Mouse (Mus musculus): ENCODE data around the gene Polr3a.

Polr3a gene

DNA sequence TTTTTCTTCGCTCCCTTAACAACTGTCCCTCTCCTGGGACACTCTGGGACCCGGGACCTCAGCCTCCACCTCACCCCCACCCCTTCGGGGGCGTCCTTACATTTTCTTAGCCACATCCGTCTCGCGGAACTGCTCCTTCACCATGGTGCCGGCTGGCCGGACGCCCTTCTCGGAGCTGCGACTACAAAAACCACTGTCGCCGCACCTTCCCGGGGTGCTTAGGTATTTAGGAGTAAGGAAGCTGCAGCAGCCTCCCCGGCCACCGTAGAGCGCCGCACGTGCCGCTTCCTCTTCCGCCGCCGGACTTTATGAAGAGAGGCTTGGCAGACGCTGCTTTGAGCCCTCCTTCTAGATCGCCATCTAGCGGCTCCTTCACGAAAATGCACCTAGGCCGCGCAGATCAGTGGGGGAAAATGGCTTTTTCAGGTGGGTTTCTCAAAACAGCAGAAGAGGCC lies at the start of gene Polr3a, which contains the start of gene Rps24:
Gene Polr3a, minus strand, starts transcription at position 286 of the 455 bp plus-strand sequence.
Gene Rps24, plus strand, starts transcription at position 353 of the 455 bp plus-strand sequence.
- DNase-seq (ENCODE audit: low read depth, low spot score), result peak; percentile 95

DNA sequence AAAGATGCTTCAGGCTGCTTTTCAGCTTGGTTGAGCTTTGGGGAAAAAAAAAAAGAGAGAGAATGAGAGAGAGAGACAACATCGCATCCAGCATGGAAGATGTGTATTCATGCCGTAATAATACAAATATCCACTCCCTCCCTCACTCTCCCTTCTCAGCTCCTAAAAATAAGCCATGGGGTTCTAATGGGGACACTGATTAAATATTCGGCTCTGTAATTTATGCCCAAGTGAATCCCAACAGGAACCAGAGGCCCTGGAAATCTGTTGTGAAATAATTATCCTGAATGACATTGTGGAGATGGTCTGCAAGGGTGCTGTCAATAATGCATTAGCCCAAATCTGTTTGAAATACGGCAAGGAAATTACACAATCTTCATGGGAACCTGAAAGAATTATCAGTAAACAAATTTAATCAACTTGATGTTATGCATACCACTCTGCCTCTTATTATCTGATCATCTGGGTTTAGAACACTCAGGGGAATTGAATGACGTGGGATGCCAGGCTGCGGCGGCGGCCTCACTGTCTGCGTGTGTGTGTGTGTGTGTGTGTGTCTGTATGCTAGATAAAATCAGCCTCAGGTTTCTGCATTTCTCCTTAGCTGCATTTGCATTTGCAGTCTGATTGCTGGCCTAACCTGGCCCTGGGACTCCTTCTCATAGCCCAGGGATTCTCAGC lies 48.1 kb upstream of the Polr3a start:
- peak; percentile 5 for DNase-seq (ENCODE audit: low read depth, low spot score)

DNA sequence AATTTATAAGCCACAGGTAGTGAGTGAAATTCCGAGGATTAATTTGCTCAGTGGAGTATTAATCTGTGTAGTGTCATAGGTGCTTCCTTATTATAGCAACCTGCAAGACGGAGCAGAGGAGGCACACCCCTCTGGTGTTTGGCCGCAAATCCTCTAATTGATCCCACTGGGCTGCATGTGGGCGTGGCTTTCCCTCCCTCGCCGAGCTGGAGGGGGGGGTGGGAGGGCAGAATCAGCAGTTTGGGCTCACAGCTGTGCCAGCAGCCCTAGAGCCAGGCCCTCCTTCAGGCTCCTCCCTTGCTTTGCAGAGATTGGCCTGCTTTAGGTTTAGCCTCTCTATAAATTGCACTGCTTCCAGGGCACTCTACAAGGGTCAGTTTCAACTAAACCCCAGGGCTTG lies 43.4 kb upstream of the Polr3a start:
- DNase-seq (ENCODE audit: low read depth, low spot score), result no peak

DNA sequence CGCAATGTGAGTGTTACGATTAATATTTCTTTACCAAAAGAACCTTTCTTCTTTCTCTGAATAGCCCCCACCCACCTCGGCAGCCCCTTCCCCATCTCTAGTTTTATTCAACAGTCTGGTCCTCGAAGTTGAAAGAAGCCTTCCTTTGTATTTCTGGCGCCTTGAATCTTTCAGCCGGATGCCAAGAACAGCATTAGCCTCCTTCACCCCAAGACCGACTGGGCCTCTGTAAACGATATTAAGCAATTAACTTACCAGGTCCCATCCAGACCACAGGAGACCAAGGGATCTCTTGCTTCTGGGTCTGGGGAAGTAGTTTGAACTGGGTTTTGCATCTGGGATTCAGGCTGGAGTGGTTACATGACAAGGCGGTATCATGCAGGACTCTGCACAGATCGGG lies 39.6 kb upstream of the Polr3a start:
- DNase-seq (ENCODE audit: low read depth, low spot score), result no peak

DNA sequence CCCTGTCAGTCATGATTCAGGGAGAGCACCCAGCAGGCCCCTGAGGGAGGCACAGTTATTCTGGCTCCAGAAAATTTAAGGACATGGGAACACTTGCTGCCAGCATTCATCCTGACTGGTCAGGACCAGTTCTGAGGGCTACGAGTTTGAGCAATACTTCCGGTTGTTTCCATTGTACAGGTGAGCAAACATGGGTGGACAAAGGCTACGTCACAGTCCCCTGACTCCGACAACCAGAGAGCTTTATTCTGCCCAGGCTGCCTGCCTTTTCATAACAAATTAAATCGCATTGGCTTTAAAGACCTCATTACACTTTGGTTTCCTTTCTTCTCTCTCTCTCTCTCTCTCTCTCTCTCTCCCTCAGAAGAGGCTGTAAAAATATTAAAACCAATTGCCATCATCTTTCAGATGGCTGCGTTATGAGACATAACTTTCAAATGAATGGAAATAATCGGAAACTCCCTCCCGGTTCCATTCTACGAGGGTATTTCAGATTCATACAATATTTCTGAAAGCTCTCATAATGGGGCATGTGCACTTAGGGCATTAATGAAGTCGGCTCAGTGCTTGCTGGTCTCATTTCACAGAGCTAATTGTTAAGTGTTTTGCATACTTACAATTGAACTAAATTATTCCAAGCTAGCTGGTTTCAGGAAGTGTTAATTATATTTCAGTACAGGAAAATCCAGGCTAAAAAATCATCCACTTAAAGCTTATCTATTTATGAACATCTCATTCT lies 39.0 kb upstream of the Polr3a start:
- no peak for DNase-seq (ENCODE audit: low read depth, low spot score)

DNA sequence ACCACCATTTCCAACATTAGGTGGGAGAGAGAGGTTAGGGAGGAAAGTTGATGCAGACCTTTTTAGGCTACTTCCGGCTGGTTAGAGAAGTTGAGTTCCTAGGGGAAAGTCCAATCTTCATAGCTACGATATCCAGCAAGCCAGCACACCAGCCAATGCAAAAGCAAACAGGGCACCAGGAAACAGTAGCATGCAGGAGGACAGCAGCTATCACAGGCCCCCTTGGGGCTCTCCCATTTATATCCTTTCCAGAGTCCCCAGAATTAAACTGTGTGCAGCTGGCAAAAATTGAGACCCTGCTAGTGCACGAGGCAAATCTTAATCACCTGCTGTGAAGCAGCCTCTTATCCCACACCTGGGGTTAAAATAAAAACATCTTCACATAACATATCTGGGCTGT lies 38.3 kb upstream of the Polr3a start:
- no peak for DNase-seq (ENCODE audit: low read depth, low spot score)

DNA sequence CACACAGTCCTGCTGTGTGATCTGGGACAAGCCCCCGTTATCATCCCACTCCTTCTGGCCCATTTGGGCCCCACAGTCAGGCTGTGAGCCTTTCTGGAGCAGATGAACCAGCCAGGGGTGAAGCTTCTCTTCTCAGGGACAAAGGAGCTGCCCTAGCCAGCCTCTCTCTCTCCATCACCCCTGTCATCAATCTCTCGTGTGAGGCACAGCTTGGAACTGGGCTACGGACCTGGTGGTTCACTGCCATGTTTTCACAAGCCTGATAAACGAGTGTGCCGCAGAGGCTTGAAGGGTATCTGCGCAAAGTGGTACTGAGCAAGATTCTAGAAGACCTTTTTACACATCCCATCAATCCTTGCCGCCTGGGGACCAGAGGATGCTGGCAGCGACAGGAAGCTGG lies 34.7 kb upstream of the Polr3a start:
- DNase-seq (ENCODE audit: low read depth, low spot score), result no peak

DNA sequence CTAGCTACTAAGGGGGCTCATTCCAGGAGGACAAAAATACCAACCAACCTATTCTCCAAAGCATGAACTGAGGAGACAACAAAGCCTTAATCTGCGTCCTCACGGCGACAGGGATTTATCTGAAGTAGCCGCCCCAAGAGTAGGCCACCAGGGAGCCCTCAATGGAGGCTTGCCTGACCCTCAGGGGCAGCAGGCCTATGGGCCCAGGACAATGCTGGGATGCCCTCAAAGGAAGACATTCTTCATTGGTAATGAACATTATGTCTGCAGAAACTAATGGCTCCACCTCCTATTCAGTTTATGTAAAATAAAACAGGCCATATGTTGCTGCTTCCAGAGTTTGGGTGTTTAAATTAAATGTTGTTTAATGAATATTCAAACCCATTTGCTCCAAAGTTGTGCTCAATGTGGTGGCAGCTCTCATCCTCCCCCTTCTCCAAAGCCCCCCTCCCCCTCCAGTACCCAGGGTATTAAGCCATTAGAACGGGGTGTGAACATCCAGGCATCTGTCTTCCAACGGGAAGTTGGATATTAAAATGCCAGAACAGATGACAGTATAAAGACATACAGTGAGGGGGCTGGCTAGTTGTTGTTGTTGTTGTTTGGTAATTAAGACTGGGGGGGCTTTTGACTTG lies 25.8 kb upstream of the Polr3a start:
- DNase-seq (ENCODE audit: low read depth, low spot score), result no peak

DNA sequence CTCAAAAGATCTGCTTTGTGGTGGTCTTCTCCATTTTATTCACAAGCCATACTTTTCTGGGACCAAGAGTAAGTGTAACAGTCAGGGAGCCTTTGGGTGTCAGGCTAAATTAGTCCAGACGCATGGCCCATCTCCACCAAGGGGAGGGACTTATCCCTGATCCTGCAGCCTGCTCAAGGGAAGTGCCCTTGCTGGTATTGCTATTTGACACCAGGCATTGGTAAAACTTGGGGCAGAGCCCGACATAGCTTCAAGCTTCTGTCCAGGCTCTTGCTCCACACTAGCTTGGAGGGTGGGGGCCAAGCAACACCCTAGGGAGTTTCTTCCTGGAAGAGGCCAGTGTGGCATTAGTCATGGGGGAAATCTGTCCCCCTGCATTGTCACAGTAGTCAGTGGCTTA lies 23.8 kb upstream of the Polr3a start:
- DNase-seq (ENCODE audit: low read depth, low spot score), result no peak

DNA sequence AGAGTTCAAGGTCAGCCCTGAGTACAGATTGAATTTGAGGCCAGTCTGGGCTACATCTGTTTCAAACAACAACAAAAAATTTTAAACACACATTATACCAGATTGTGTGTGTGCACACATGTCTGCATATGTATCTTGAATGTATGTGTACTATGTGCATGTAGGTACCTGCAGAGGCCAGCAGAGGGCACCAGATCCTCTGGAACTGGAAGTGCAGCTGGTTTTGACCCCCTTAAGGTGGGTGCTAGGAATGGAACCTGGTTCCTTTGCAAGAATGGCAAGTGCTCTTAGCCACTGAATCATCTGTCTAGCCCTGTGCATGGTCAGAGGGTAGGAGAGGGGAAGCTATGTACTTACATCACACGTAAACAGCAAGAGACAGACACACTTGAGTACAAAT lies 23.4 kb upstream of the Polr3a start:
- no peak for DNase-seq (ENCODE audit: low read depth, low spot score)

DNA sequence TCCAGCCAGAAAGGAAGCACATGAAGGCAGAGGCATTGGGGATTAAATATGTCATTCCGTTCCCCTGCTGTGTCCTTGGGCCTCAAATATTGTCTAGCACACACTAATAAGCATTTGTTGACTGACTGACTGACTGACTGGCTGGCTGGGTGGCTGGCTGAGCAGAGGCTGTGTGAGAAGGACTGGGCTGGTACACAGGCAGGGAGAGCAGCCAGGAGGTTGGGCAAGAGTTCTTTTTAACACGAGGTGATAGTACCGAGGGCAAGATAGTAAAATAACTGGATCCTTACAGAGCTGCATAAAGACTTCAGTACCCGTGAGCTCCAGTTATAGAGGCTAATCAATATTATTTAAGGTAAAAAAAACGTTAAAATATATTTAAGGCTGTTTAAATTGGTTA lies 22.7 kb upstream of the Polr3a start:
- DNase-seq (ENCODE audit: low read depth, low spot score), result no peak

DNA sequence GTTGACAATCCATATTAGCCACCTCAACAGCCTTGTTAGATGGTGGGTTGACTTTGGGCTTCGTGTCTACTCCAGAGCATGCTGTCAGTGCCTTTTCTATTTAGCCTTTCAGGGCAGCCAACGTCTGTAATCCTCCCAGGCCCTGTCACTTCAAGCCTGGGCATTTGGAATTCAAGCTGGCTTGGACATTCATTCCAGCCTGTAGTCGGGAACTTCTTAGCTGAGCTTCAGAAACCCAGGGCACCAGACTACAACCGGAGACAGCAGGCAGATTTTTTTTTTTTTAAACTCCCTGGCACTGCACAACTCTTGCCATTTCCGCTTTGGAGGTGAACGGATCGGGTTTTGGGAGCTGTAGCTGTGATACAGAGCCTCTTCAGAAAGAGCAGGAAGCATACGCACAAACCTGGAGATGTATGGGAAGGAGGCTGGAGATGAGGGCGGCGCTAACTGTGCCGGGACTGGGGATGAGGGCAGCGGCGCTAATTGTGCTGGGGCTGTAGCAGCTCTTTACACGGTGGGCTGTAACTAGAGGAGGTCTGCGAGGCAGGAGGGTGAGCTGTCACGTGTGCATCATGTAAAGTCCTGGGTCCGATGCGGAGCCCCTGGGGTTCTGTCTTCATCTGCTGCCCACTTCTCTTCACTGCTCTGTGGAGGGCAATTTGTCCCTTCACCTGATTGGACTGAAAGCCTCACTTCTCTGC lies 21.4 kb upstream of the Polr3a start:
- no peak for DNase-seq (ENCODE audit: low read depth, low spot score)

DNA sequence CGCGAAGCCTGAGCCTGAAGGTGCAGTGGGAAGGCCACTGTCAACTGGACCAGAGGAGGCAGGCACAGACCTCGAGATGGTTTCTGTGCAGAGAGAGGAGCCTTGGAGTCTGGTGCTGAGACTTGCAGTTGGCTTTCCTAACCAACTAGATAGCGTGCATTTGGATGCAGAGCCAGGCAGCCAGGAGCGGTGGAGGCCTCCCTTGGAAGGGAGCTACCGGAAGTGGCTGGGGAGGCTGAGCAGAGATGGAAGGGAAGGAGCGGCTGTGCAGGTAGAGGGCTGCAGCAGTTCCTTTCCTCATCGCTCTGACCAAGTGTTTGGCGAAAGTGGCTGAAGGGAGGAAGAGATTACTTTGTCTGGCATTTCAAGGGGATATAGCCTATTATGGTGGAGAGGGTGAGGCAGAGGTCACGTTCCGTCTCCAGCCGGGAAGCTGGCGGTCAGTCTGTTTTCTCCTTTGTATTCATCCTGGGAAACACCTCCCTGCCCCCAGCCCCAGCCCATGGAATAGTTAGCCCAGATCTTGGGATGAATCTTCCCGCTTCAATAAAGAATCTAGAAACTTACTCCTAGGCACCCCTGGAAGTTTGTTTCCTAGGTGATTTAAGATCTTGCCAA lies 20.7 kb upstream of the Polr3a start:
- no peak for DNase-seq (ENCODE audit: low read depth, low spot score)

DNA sequence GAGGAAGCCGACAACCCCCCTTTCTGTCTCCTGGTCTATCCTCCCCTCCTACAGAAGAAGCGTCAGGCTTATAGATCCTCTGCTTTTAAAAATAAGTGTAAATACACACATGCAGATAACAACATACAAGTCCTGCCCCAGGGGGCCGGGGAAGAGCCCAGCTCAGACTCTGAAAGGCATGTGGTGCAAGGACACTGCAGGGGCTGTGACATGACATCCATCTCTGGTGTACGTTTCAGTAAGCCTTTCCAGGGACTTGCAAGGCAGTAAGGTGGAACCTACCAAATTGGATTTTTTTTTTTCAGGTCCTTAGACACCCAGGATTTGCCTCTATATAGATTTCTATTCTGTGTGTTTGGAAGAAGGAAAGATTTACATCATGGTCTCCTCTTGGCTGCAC lies 14.4 kb upstream of the Polr3a start:
- no peak for DNase-seq (ENCODE audit: low read depth, low spot score)

DNA sequence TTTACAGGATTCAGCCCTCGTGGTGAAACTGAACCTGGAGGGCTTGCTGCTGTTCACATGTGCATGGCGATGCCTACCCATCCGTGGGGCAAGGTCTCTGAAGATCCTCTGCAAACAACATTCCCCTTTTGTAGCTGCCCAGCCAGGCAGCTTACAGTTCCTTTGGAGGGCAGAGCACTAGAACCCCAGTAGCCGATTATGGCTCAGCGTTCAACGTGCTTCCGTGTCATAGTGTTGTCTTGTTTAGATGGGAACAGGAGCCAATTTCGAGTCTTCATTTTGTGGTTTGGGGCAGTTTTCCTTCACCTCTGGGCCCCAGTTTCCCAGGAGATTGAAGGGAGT lies 14.0 kb upstream of the Polr3a start:
- DNase-seq (ENCODE audit: low read depth, low spot score), result no peak

DNA sequence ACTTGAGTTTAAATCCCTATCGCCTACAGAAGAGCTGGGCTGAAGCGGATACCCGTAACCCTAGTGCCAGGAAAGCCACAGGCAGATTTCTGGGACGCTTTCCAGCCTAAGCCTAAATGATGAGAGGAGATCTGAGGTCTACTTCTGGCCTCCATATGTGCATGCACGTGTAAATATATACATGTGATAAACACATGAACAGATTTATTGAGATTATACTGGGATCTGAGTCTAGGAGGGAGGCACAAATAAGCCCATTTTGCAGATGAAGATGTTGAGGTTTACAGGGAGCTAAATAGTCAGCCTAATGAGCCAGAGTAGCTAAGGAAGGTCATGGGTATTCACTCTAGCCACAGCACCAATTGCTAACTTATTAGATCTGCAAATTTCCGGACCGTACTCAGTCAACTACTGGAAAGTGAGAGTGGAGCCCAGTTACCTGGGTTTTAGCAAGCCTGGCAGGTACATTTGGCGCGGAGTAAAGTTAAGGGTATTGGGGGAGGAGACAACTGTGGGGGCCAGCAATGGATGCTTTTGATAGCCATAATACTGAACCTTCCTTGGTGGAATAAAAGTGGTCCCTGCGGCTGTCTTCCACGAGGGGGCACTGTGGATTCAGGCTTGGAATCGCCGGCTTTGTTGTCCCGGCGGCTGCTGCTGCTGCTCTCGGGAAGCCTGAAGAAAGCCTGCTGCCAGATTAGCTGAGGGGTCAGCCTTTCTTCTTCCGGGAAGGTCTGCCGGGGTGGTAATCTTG lies 13.4 kb upstream of the Polr3a start:
- DNase-seq (ENCODE audit: low read depth, low spot score), result peak; percentile 39

DNA sequence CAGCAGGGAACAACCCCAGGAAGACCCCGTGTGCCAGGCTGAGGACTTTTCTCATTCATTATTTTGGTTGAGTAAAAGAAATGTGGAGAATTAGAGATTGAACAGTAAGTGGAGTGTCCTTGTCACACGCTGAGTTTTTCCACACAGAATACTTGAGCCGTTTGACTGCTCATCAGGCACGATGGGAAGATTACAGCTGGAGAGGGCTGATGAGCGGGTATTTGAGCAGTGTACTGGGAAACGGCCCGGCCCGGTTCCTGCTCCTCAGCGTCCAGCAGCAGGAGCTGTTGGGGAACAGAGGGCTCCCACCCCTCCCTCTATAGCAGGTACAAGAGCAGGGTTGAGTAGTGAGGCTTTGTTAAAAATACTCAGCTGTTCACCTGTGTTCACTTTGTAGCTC lies 12.6 kb upstream of the Polr3a start:
- DNase-seq (ENCODE audit: low read depth, low spot score), result no peak

DNA sequence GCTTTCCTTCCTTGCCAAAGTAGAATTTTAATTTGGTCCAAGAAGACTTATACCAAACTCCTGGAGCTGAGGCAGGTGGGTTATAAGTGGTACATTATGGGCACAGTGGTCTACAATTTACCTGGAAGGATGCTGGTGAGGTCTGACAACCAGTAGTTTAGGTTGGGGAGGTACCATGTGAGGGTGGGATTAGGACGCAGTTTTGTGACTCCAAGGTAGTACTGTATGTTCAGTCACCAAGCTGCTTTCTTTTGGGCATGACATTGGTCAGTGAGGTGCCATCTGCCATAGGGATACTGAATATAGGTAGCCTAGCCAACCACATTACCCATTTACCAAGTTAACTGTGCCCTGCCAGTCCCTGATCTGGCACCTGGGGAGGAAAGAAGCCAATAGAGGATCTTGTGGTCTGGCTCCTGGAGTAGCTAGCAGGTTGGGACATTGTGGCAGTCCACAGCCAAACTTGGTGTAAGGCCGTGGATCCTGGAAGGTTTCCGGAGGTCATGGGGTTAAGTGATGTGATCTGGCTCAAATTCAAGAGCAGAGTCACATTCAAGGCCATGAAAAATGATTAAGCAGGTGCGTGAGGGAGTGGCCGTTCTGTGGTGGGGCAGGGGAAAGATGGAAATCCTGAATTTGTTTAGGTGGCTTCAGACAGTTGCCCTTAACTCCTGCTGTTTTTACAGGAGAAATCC lies 11.8 kb upstream of the Polr3a start:
- DNase-seq (ENCODE audit: low read depth, low spot score), result no peak

DNA sequence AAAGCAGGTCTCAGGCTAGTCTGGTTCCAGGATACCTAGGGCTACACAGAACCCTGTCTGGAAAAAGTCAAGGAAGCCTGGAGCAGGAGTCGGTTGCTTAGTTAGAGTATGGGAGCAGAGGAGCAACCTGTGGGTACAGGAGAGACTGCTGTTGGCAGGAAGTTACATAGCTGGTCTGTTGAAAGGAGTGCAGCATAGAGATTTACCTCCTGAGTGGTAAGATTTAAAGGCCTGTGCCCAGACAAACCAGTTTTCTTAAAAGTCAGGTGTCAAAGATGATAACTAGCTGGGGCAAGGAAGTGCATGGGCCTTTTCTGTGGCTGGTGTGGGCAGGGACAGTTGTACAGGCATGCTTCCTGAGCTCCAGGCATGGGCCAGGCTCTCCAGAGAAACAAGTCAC lies 10.6 kb upstream of the Polr3a start:
- DNase-seq (ENCODE audit: low read depth, low spot score), result no peak

DNA sequence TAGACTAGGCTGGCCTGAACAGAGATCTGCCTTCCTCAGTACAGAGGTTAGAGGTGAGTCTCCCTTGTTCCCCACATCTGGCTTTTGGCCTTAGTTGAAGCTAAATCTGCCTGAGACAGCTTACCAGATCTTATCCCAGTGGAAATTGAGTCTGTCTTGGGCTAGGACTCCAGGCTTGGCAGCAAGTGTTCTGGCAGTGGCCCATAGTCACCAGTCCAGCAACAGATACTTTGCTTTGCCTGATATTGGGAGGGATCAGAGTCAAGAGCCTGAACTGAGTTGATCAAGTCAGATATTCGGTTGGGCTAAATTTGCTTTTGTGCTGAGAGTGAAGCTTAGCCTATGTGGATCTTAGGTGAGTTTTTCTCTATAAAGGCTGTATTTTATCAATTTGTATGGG lies 9.6 kb upstream of the Polr3a start:
- DNase-seq (ENCODE audit: low read depth, low spot score), result no peak

DNA sequence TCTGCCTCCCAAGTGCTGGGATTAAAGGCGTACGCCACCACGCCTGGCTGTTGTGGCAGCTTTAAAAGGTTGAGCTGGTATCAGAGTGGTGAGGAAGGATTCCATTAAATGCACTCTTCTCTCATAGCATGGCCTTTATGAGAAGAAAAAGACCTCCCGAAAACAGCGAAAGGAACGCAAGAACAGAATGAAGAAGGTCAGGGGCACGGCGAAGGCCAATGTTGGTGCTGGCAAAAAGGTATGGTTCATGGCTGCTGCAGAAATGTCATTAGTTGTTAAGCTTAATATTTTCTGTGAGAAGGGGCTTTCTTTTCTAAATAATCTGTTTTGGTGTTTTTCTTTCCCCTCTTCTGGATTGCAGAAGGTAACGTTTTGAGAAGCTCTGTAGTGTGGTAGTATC lies 6.4 kb upstream of the Polr3a start:
- DNase-seq (ENCODE audit: low read depth, low spot score), result no peak

Data from CD4-positive helper T cell, adult 2 months (primary cell).